Mouse (Mus musculus): ENCODE results near the gene Nup93. TPM values are rescaled to one million over a fixed set of nuclear protein-coding genes. Genes with fewer than 3 reads are reported as not detected.
"Not testable (repeated sequence)": the region's sequence is repeated elsewhere in the genome, so short reads cannot be mapped to it uniquely, and the experiment has no call there.

The Nup93 gene
- polyA plus RNA-seq (2015; fragmentation: Nextera tagmentation; extraction: Ambion mirVana): 63.0 and 66.3 TPM in 2 replicates

DNA sequence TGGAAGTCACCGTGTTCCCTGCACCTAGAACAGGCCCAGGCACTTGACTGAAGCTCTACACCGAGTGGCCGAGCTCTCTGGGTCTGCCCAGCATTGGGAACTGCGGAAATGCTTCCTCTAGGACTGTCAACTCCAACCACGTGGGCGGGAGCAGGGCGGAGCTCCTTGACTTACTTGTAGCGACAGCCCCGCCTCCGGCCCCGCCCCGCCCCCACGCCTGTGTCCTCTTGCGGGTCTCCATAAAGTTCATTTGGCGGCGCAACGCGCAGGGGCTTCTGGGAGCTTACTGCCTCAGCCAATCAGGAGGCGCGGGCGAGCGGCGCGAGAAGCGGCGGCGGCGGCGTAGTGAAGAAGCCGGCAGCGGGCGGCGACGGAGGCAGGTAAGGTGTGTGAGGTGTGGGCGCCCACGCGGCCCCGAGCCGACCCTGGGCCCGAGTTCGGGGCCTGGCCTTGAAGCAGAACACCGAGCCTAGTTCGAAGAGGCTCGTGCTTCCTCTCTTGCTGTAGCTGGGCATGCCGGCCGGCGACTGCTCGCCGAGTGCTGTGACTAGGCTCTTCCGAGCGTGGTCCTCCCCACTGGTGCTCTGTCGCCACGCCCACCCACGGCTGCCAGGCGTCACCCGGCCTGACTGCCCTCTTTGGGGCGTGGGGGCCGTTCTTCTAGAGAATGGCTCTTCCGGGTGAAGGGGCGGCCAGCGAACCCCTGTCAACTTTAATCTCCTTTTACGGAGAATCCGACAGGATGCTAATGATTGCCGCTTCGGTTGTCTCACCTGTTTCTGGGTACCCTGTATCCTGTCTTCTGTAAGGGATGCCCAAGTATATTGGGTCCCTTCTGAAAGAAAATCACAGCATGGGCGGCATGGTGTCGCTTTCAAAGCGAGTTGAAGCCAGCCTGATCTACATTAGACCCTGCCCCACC is at the start of gene Nup93:
Gene Nup93 (plus strand): TSS at position 313 of the 922 bp plus-strand sequence.
- WGBS: under 1% methylated on average over 65 of the region's 68 CpGs
- H3K9me3 ChIP-seq: no peaks in the 10 kb centered on the region

DNA sequence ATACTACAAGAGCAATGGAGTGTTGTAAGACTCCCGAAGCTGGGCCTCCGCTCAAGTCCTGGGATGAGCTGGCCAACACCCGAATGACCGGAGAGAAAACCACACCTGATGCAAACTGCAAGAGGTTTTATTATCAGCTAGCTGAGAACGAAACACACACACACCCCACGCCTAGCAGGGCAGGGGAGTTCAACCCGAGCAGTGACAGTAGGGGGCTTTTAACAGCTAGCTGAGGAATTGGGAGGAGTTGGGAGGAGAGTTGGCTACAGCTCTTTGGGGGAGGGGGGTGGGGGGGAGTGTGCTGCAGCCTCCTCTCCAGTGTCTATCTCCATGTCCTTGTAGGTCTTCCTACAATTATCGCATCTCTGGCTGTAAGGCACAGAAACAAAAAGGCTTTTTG is 48.6 kb upstream of the Nup93 start:
- not testable (repeated sequence) for H3K36me3 ChIP-seq; H3K9ac ChIP-seq (replicated peaks); H3K27me3 ChIP-seq; ATAC-seq (replicated peaks); H3K4me2 ChIP-seq (replicated peaks); H3K27ac ChIP-seq (replicated peaks); H3K9me3 ChIP-seq; H3K4me3 ChIP-seq; H3K4me1 ChIP-seq
- 76% methylated on average over 8 of the region's 8 CpGs for WGBS

More for the DNA sequence above, at the start of gene Nup93:
- Histone ChIP-seq H3K4me1 (peaks cover 28% of the 10 kb centered on the region), H3K36me3 (no peaks in the 10 kb centered on the region), H3K4me3 (peak within 1 kb of the TSS; percentile 78), H3K27ac (replicated peaks) (peak within 1 kb of the TSS; percentile 68), H3K9ac (replicated peaks) (peak within 1 kb of the TSS; percentile 72), H3K4me2 (replicated peaks) (peak within 1 kb of the TSS; percentile 83), H3K27me3 (no peaks in the 10 kb centered on the region)
- peak; percentile 95 for ATAC-seq (replicated peaks)

- WGBS: under 1% methylated on average over 6 of the region's 6 CpGs
- H3K4me3 ChIP-seq: no peak overlapping the region
- no peak overlapping the region; the same call in 1 of the 2 replicates for H3K9ac ChIP-seq (replicated peaks)
- peak overlapping the region; percentile 11 for H3K4me2 ChIP-seq (replicated peaks)
- H3K27me3 ChIP-seq: peaks cover 12% of the 10 kb centered on the region
- H3K36me3 ChIP-seq: no peaks in the 10 kb centered on the region
- peaks cover 8% of the 10 kb centered on the region for H3K4me1 ChIP-seq
- no peak overlapping the region for H3K27ac ChIP-seq (replicated peaks)
- 0 out of 2 replicates have a peak, but pooled peaks have one; percentile 60 for ATAC-seq (replicated peaks)
- H3K9me3 ChIP-seq: no peaks in the 10 kb centered on the region
Measured at GRCm38 (mm10) chr8:94167244-94167643, 47.1 kb upstream of the Nup93 start.

DNA sequence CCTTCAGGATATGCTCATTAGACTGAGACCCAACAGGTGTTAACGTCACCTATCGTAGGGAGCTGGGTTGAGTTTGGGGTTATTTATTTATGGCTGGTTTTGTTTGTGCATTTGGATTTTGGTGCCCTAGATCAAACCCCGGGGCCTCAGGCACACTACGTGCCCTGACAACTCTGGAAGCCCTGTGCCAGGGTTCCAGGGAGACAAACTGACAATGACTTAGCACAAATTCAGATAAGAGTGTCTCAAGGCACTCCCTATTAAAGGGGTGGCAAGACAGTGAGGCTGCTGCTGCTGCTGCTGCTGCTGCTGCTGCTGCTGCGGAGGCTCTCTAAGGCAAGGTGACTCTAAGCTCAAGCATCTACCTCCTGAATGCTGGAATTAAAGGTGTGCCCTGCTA is 44.8 kb upstream of the Nup93 start:
- H3K9ac ChIP-seq (replicated peaks): no peak overlapping the region
- no peak overlapping the region for H3K27ac ChIP-seq (replicated peaks)
- H3K27me3 ChIP-seq: peaks cover 33% of the 10 kb centered on the region
- H3K4me1 ChIP-seq: peaks cover 21% of the 10 kb centered on the region
- 87% methylated on average over 5 of the region's 5 CpGs for WGBS
- H3K36me3 ChIP-seq: no peaks in the 10 kb centered on the region
- ATAC-seq (replicated peaks): no peak
- H3K4me3 ChIP-seq: no peak overlapping the region
- H3K9me3 ChIP-seq: no peaks in the 10 kb centered on the region
- H3K4me2 ChIP-seq (replicated peaks): no peak overlapping the region

- H3K4me1 ChIP-seq: peaks cover 21% of the 10 kb centered on the region
- no peak overlapping the region for H3K27ac ChIP-seq (replicated peaks)
- no peaks in the 10 kb centered on the region for H3K9me3 ChIP-seq
- no peaks in the 10 kb centered on the region for H3K36me3 ChIP-seq
- H3K4me3 ChIP-seq: peak overlapping the region; percentile 50; the same call in 1 of the 2 replicates
- 55% methylated on average over 10 of the region's 10 CpGs for WGBS
- peak overlapping the region; percentile 98; the same call in 1 of the 2 replicates for H3K4me2 ChIP-seq (replicated peaks)
- peaks cover 37% of the 10 kb centered on the region for H3K27me3 ChIP-seq
- ATAC-seq (replicated peaks): no peak
- H3K9ac ChIP-seq (replicated peaks): no peak overlapping the region
Measured at GRCm38 (mm10) chr8:94171321-94171755, 43.0 kb upstream of the Nup93 start.

DNA sequence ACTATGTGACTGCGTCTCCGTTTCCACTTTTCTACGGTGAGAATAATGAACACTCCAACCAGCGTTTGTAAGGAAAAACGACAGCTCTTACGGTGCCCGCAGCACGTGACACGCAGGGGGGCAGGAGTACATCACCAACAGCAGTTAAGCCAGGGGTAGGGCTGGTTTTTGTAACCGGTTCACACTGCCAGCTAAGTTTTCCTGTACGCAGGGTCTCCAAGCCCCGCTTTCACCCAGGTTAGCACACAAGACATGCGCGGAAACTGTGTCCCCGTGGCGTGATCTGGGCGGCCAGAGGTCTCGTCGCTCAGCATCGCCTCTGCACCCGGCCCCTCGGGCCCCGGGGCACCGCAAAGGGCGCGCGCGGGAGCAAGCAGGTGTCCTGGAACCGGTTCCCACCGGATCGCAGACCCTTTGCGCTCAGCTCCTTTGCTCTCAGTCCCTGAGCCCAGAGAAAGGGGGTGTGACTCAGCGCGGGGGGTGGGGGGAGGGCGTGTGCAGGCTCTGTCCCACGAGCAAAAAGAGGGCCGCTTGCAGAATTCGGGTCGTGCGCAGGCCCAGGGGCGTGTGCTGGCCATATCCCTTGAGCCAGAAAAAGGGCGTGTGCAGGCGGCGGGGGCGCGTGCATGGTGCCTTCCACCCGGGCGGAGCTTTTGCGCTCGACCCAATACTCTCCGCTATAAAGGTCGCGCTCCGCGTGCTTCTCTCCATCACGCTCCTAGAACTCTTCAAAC is 42.1 kb upstream of the Nup93 start, which contains the start of gene Mt2:
Gene Mt2 (plus strand): TSS at position 590 of the 734 bp plus-strand sequence.
- H3K27me3 ChIP-seq: peaks cover 37% of the 10 kb centered on the region
- H3K9ac ChIP-seq (replicated peaks): peak within 1 kb of the TSS; percentile 46
- H3K27ac ChIP-seq (replicated peaks): no peak within 1 kb of the TSS

DNA sequence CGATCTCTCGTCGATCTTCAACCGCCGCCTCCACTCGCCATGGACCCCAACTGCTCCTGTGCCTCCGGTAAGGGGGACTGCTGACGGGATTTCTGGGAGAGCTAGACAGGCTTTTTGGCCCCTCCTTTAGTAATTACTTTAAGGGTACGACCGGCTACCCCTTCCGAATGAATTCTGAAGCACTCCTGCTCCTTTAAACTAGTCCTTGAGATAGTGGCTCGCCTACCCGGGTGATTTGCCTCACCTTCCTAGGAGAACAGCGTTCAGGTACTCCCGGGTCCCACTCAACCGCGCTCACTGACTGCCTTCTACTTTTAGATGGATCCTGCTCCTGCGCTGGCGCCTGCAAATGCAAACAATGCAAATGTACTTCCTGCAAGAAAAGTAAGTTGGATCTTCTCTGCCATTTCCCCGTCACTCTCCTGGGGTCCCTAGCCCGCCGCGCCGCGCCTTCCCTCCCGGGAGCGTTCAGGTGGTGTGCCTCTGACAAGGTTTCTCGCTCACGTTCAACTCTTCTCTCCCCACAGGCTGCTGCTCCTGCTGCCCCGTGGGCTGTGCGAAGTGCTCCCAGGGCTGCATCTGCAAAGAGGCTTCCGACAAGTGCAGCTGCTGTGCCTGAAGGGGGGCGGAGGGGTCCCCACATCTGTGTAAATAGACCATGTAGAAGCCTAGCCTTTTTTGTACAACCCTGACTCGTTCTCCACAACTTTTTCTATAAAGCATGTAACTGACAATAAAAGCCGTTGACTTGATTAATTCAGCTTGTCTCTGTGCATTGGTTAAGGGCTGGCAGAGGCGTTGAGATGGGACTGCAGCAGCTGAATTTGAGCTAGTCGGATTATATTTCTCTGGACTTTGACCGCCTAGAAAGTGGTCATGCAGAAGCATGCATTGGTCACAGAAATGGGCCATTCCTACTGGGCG is 41.3 kb upstream of the Nup93 start:
- Histone ChIP-seq H3K9me3 (no peaks in the 10 kb centered on the region), H3K27ac (replicated peaks) (no peak overlapping the region), H3K36me3 (no peaks in the 10 kb centered on the region), H3K4me3 (peak overlapping the region; percentile 50), H3K27me3 (peaks cover 37% of the 10 kb centered on the region), H3K9ac (replicated peaks) (peak overlapping the region; percentile 46), H3K4me2 (replicated peaks) (peak overlapping the region; percentile 98), H3K4me1 (peaks cover 21% of the 10 kb centered on the region)
- WGBS: 2% methylated on average over 39 of the region's 39 CpGs
- peak; percentile 47; the same call in 1 of the 2 replicates for ATAC-seq (replicated peaks)

More for the DNA sequence above, 42.1 kb upstream of the Nup93 start, which contains the start of gene Mt2:
- no peaks in the 10 kb centered on the region for H3K9me3 ChIP-seq
- H3K36me3 ChIP-seq: no peaks in the 10 kb centered on the region
- WGBS: under 1% methylated on average over 55 of the region's 56 CpGs
- peak; percentile 65 for ATAC-seq (replicated peaks)
- H3K4me2 ChIP-seq (replicated peaks): peak within 1 kb of the TSS; percentile 98
- peak within 1 kb of the TSS; percentile 50 for H3K4me3 ChIP-seq
- peaks cover 21% of the 10 kb centered on the region for H3K4me1 ChIP-seq

DNA sequence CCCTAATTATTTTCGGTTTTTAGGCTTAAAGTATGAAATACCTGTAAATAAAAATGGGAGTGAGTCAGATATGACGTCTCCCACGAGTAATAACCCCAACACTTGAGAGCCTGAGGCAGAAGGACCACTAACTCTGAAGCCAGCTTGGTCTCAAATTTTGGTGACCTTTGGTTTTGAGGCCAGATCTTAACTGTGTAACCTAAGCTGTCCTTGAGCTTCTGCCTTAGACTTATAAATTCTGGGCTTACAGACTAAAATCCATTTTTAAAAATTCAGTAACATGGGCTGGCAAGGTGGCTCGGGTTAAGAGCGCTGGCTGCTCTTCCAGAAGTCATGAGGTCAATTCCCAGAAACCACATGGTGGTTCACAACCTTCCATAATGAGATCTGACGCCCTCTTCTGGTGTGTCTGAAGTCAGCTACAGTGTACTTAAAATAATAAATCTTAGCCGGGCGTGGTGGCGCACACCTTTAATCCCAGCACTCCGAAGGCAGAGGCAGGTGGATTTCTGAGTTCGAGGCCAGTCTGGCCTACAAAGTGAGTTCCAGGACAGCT is 40.4 kb upstream of the Nup93 start:
- 60% methylated on average over 11 of the region's 11 CpGs for WGBS
- no peak for ATAC-seq (replicated peaks)
- Histone ChIP-seq H3K27ac (replicated peaks) (no peak overlapping the region), H3K9ac (replicated peaks) (no peak overlapping the region), H3K9me3 (no peaks in the 10 kb centered on the region), H3K27me3 (peaks cover 37% of the 10 kb centered on the region), H3K36me3 (no peaks in the 10 kb centered on the region), H3K4me2 (replicated peaks) (peak overlapping the region; percentile 98; the same call in 1 of the 2 replicates), H3K4me1 (peaks cover 25% of the 10 kb centered on the region), H3K4me3 (no peak overlapping the region)

- no peak overlapping the region for H3K9ac ChIP-seq (replicated peaks)
- no peak overlapping the region for H3K4me2 ChIP-seq (replicated peaks)
- no peaks in the 10 kb centered on the region for H3K36me3 ChIP-seq
- no peak for ATAC-seq (replicated peaks)
- WGBS: 18% methylated on average over 7 of the region's 7 CpGs
- no peak overlapping the region for H3K27ac ChIP-seq (replicated peaks)
- H3K27me3 ChIP-seq: peaks cover 40% of the 10 kb centered on the region
- no peak overlapping the region for H3K4me3 ChIP-seq
- no peaks in the 10 kb centered on the region for H3K9me3 ChIP-seq
- H3K4me1 ChIP-seq: peaks cover 33% of the 10 kb centered on the region
Measured at GRCm38 (mm10) chr8:94174619-94175213, 39.6 kb upstream of the Nup93 start.

DNA sequence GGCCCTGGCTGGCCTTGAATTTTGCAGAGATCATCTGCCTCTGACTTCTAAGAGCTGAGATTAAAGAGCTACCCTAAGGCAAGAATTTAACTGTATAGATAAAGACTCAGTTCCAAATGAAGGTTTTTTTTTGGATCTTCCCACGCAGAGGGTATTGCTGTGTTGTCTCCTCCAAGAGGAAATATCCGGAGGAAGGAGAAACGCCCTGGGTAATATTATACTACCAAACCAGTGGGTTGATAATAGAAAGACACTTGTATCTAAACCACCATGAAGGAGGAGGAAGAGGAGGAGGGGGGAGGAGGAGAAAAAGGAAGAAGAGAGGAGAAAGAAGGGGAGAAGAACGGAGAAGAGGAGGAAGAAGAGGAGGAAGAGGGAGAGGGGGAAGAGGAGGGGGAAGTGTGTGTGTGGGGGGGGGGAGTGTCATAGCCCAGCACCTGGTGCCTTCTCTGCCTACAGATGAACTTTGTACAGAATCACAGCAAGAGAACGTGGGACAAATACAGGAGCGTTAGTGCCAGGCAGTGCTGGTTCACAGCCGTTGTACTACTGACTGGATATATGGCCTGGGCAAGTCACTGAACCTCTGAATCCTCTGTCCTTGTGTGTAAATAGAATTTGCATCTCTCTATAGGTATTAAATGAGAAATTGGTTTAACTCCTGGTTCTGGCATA is 36.5 kb upstream of the Nup93 start:
- Histone ChIP-seq H3K27ac (replicated peaks) (no peak overlapping the region), H3K4me2 (replicated peaks) (no peak overlapping the region), H3K9me3 (no peaks in the 10 kb centered on the region), H3K9ac (replicated peaks) (no peak overlapping the region), H3K27me3 (peaks cover 43% of the 10 kb centered on the region), H3K4me3 (no peak overlapping the region), H3K36me3 (no peaks in the 10 kb centered on the region), H3K4me1 (peaks cover 25% of the 10 kb centered on the region)
- WGBS: 65% methylated on average over 7 of the region's 7 CpGs
- no peak for ATAC-seq (replicated peaks)

All from forebrain, embryonic 15.5 days (tissue).